Mouse (Mus musculus) cerebellum, adult 2 months (tissue): ENCODE measurements around the gene Dst.

Experiments
- CTCF ChIP-seq: fragments of 200-500 bp; IDR thresholded peaks from 2 replicates; pipeline ENCODE4 v1.5.1; 2011; ENCODE audit warnings: low read depth, mild to moderate bottlenecking, control low read depth, low read length, moderate library complexity, borderline replicate concordance; ENCODE audit not compliant: insufficient read depth
- POLR2A ChIP-seq: fragments of 200-500 bp; IDR thresholded peaks from 2 replicates; pipeline ENCODE4 v1.6.1; 2011; ENCODE audit warnings: low read length, control low read depth, borderline replicate concordance; ENCODE audit not compliant: insufficient read depth

- TF ChIP-seq CTCF (no peak), POLR2A (no peak)
Measured at GRCm38 (mm10) chr1:34237689-34238091, 329.7 kb downstream of the Dst start.
